Mouse (Mus musculus) kidney, postnatal 14 days (tissue): ENCODE data around the gene Serpina12.

Experiments used
- DNase-seq: peaks from one replicate; pipeline ENCODE4 v3.0.0; 2022; ENCODE audit warnings: mixed read lengths

Serpina12 gene

DNA sequence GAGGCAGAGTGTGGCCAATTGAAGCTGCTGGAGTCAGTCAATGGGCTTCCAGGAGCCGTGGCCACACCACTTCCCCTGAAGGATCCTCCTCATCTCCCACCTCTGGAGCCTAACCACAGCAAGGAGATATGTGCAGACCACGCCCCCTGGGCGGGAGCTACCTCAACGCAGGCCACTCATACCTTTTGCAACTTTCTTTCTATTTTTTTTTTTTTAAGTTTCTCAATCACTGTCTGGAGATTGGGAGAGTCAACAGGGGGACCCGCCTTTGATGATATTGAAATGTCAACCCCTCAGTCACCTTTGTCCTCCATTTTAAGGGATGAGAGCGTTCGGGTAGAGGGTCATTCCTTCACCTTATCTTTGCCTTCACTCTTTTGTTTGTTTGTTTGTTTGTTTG, at the start of gene Serpina12:
Serpina12 (minus strand) TSS at position 101 of the 400 bp plus-strand sequence.
- no peak for DNase-seq

DNA sequence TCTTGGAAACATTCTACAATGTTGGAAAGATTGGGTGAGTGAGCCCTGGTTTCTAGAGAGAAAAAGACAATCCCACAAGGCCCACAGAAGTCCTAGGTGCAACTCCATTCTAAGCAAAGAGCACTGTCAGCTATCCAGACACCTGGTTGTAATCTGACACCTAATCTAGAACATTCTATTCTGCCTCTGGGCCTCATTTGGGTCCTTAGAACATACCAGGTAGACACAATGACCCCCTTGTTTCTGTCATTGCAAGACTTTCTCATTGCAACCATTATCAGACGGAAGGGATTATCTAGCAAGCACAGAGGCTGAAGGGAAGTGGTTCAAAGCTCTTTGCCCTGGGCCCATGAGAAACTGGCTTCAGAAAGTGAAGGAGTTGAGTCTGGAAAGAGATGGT, 47.1 kb upstream of the Serpina12 start:
- no peak for DNase-seq

DNA sequence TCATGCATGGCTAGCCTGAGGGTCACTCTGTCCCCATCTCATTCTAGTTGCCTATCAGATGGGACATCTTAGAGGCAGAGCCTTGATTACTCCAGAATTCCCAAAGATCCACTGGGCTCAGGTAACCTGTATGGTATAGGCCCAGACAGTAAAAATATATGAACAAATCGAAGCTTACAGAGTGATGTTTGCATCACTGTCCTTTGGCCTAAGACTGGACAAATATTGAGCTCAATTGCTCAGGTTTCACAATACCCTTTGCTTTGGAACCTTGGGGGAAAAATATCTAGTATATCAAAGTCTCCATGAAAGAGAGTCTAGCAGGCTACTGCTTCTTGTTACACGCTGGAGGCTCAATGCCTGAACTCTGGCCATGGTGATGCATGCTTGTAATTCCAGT, 45.9 kb upstream of the Serpina12 start:
- no peak for DNase-seq

DNA sequence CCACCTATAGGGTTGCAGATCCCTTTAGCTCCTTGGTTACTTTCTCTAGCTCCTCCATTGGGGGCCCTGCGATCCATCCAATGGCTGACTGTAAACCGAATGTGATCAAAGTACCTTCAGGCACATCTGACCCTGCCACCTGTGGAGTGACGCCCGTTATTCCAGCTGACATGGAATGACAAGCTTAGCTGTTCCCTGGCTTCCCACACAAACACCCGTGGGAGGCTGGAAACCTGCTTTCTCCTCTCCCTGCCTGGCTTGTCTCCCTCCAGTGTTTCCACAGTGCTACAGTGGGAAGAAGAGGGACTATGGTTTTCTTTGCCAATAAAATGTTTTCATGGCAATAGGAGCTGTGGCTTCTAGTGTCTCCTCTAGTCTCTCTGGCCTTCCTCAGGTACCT, 28.0 kb upstream of the Serpina12 start:
- no peak for DNase-seq

DNA sequence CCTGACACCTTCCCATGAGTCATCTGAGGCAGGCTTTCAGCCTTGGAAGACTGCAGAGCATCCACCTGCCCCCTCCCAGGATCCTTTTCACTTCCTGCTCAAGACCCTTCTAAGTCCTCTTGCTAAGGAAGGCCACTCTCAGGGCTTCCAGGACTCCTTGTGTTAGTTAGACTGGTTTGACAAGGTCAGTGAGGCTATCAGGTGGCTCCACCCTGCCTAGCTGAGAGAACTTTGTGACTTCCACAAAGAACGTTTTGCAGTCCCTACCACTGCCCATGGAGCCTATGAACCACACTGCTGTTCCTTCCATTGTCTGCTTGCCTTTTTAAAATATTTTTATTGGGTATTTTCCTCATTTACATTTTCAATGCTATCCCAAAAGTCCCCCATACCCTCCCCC, 27.5 kb upstream of the Serpina12 start:
- no peak for DNase-seq

DNA sequence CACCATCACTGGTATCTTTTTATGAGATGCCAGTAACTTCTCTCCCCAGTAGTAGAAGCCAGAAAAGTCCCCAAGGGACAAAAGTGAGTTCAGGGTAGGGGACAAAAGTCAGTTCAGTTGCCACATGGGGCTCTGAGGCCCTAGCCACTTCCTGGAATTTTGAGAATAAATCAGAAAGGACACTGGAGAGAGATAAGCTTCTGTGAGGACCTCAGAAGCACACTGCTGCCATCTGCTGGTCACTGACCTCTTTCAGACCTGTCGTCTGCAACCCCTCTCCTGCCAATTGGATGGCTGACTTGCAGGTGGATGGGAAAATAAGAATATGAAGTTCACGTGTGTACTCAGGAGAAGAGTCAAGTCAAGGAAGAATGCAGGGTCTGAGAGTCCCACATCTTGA, 25.4 kb upstream of the Serpina12 start:
- peak; percentile 82 for DNase-seq

DNA sequence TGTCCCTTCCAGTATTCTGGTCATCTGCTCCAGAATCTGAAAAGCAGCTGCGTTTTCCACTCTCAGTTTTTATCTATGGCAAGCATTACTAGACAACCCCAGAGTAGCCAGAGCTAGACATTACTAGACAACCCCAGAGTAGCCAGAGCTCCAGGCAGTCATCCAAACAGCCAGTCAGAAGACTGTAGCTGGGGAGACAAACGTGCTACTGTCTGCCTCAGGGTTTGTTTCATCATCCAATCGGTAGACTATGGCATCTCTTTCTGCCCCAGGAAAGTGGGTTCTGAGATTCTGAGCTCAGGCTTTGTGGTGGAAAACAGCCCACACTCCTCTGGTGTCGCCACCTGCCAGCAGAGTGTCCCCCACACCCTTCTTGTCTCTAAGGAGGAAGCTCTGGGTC, 23.3 kb upstream of the Serpina12 start:
- peak; percentile 49 for DNase-seq

DNA sequence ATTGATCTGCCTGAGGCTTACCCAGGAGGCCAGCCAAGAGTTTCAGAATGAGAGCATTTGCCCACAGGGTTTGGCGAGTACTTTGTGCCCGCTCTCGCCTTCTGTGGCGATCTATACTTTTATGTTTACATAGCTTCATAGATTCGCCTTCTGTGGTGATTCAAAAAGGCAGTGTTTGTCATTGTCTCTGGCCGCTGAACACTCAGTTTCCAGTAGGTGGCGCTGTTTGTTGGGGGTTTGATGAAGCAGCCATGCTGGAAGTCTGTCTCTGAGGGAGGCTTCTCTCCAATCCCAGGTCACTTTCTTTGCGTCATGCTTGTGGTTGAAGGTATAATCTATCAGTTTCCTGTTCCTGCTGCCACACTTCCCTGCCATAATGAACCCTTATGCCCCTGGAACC, 22.0 kb upstream of the Serpina12 start:
- peak; percentile 60 for DNase-seq

DNA sequence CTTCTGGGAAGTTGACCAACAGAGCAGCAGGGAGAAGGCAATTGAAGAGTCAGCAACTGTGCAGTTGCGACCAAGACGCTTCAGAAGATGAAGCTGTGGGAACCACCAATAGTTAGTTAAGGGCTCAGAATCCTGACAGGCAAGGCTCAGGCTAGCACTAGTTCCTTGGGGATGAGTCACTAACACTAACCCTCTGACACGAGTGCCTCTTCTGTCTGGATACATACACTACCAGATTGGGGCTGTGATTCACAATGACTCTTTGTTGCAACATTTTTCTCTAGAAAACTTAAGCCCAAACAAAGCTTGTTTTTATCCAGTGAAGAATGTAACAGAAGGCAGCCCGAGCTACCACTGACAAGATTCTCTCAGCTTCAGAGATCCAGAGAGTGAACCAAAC, 20.8 kb upstream of the Serpina12 start:
- no peak for DNase-seq

DNA sequence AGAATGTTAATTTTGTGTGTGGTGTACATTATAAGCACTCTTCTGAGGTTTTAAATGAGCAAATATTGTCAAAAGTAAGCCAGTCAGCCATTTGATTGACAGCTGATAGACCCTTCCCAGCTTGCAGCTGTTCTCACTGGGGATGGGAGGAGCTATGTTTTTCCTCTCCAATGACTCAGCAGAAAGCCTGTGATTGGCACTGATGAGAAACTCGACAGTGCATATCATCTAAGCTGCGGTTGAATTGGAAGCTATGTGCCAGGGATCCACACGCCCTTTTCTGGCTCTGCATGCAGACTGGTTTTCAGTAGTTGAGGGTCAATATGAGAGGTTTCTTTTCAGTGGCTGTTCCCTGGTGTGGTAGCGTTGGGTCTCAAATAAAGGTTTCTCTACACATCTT, 20.3 kb upstream of the Serpina12 start:
- DNase-seq: no peak

DNA sequence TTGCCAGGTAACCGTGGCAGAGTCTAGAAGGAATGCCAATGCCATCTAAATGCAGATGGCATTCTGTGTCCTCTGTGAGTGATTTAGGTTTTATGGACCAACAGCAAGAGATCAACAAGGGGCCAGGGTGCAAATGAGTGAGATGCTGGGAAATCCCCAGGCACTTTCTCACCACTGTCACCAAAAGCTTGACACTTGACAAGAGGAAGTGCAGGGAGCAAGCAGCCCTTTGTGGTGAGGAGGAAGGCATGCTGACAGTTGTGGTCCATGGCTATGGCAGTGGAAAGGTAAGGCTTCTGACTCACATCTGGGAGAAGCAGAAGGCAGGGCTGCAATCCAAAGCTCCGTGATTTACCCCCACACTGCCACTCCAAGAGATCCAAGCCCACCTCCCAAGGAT, 17.6 kb upstream of the Serpina12 start:
- DNase-seq: no peak

DNA sequence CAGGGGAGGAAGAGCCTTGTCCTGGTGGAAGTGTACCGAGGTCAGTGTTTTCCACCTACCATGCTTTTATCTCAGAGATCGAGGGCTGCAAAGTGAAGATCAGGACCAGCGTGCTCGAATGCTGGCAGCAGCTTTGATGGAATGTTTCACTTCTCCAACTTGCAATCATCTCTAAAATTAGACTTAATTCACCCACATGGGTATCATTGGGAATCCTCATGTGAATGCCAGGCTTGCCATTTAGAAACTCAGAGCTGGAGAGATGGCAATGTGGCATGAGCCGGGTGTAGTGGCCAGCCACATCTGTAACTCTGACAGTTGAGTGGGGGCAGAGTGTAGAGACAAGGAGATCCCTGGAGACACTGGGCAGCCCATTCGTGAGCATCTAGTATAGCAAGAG, 15.9 kb upstream of the Serpina12 start:
- no peak for DNase-seq

DNA sequence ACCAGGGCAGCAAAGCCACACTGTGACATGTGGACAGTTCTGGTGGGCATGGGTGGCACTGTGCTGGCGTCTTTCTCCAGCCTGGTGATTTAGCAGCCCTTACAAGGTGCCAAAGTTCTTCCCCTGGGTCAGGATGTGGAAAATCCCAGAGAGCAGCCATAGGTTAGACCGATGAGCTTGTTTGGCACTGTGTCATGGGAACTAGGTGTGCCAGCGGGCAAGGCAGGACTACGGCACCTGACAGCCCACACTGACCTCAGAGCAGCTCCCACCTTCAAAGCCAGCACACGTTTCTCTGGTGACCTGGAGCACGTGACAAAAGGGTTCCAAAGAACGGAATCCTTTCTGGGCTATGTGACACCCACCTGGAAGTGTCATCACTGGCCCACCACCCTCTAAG, 13.3 kb upstream of the Serpina12 start:
- DNase-seq: no peak

DNA sequence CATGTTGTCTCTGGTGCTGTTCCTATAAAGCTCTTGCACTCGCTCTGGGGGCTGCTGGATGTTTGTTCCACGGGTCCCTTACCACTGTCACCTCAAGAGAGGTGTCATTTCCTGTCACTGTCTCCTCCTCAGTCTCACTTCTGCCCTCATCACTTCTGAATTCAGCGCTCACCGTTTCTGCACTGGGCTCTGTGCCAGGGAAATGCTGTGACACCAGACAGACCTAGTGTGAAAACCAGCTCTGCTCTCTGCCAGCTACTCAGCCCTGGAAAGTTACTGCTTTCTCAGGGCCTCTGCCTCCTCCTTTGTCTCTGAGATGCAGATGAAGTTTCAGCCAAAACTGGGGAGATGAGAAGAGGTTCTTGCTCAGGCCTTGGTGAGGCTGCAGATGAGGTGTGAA, 12.8 kb upstream of the Serpina12 start:
- DNase-seq: peak; percentile 21

DNA sequence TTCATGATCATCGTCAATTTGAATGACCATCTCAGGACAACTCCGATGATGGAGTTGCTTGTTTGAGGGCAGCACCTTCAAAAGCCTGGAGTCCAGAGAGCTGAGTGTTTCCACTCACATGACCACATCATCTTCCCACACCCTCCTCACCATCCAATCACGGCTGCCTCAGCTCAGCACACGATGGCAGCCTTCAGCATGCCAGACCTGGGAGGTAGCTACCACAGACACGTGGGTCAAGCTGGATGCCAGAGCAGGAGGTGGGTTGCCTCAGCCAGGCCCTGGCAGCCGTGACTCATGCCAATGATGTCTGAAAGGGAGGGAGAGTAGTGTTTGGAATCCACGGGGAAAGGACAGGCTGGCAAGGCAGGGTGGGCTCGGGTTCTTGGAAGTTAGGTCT, 11.5 kb upstream of the Serpina12 start:
- no peak for DNase-seq

DNA sequence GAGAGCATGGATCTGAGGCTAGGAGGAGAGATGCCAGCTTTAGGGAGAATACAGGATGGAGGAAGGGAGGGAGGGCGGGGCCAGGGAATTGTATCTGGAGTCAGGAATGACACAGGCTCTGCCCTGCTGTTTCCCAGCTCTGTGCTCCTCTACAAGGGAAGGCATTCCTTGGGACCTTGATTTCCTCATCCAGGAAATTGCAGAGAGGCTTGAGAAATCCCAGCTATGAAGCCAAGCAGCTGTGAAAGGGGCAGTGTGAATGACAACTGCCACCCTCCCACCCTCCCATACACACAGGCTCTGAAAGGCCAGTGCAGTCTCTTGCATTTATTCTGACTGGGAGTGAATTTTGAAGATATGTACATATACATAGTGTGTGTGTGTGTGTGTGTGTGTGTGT, 9.8 kb upstream of the Serpina12 start:
- DNase-seq: no peak

DNA sequence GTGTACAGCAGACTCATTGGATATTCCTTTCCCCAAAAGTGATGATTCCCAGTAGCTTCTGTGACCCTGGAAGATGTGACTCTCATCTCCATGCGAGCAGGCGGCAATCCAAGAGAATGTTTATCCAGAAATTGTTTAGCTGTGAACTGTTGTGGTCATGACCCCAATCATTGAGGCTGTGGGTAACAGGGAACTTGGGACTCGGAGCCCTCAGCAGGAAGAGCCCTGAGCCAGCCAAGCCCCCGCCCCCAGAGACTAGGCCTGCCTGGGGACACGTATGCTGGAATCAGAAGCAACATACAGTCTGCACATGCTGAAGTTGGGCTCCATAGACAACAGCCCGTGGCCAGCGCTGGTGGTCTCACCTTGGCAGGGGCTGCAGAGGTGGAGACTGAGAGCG, 1.5 kb upstream of the Serpina12 start:
- DNase-seq: no peak

DNA sequence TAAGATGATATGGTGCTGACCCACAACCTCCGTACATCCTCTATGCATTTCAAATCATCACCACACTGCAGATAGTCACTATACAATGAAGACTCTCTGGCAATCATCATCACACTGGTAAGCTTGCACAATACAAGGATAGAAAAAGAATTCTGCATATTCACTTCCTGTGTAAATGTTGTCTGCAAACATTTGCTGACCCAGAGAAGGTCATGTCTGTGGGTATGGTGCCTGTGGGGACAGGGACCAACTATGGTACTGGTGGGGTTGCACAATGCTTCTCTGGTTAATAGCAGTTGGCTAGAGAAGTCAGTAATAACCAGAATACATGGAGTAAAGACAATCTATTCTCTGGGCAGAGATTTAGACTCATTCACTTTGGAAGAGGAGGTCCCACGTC, 1.5 kb downstream of the Serpina12 start:
- no peak for DNase-seq

DNA sequence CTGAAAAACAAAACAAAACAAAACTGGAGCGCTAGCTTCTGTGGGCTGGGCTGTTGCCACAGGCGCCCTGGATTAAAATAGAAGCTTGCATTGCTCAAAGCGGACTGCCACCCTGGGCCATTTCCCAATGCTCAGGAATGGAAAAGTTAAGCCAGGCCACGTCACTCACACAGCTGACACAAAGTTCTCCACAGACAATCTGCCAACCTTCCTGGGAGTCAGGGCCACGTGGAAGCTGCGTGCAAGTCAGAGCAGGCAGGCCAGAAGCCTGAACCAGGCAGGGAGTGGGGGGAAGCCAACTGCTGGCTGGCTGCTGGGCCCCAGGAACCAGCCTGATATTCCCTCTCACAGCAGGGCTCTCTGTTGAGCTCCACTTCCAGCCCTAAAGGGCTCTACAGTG, 2.8 kb downstream of the Serpina12 start:
- no peak for DNase-seq

DNA sequence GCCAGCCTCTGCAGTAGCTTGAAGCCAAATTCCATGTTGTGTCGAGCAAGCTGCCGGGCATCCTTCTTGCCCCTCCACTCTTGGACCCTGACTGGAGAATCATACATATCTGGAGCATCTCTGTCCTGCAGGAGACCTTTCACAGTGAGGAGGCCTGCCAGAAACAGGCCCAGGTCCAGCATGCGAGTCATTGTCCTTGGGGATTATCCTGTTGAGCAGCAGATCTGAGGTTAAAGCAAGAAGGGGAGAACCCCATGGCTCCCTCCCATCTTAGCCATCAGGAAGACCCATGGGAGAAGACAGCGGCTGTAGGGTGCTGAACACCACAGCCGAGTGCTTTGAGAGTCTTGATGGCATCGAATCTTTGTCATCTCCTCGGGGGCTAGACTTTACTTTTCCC, 6.1 kb downstream of the Serpina12 start:
- no peak for DNase-seq

DNA sequence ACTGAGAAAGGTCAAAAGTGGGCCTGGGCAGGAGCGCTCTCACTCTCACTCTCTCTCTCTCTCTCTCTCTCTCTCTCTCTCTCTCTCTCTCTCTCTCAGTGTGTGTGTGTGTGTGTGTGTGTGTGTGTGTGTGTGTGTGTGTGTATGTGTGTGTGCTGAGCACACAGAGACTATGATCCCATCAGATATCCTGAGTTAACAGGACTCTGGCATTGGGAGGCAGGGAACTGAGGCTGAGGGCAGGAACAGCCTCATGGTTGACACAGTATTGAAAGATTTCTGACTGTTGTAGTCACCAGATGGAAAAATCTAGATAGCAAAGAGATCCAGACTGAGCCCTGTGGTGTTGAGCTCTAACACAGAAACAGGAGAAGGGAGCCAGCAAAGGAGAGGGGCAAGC, 10.5 kb downstream of the Serpina12 start:
- no peak for DNase-seq

DNA sequence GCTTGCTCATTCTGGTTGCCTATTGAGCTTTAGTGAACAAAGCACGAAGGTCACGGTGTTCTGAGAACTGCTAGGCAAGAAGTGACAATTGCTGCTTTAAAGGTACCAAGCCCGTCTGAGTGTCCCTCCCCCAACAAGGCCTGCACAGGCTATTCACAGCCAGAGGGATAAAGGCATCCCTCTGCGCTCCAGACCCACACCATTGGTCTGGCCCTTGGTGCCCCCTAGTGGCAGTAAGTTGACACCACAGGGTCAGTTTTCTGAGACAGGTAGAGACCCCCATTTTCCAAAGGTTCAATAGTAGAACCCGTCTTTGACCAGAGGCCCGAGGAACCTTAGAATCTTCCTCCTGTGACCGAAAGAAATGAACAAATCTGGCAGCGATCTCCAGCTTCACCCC, 14.3 kb downstream of the Serpina12 start:
- peak; percentile 26 for DNase-seq

DNA sequence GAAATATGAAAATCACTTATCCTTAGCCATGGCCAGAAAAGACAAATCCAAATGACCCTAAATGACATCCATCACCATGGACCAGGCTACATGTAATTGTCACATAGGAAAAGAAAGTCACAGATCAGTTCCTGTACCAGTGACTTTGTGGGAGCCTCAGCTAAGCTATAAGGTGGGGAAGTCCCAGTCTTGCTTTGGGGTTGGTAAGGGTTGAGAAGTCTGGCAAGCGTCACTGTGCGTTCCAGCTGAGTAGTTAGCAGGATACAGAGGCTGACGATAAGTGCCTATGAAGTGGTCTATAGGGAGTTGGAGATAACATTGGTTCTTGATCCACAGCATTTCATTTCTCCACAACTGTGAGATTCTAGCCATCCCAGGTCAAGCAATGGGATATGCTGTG, 29.0 kb downstream of the Serpina12 start:
- DNase-seq: no peak

DNA sequence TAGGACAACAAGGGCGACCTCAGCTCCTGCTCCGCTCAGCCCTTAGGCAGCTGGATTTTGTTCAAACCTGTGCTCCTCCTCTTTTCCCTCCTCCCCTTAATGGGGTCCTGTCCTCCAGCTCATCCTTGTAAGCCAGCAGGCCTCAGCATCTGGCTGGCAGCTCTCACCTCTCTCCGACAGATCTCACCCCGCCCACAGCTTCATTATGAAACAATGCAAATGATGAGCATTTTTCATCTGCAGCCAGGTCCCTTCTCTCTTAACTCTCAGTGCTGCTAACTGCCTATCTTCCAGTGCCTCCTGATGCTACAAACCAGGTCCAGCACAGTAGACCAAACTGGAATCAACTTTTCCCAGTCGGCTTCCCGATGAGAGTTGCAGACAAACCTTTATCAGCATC, 30.6 kb downstream of the Serpina12 start, which contains the start of gene Serpina9:
Serpina9 (minus strand) TSS at position 136 of the 400 bp plus-strand sequence.
- no peak for DNase-seq

DNA sequence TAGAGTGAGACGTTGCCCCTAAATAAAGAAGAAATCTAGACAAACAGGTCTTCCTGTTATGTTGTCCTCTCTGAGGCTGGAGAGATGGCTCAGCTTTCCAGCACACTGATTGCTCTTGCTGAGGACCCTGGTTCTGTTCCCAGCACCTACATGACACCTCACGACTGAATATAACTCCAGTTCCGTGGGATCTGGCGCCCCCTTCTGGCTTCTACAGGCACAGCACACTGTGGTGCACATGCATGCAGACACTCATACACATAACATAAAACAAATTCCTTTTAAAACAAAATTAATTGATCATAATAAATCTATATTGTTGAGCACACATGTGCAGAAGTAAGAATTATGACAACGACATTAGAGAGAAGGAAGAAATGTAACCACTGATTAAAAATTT, 39.6 kb downstream of the Serpina12 start:
- no peak for DNase-seq

DNA sequence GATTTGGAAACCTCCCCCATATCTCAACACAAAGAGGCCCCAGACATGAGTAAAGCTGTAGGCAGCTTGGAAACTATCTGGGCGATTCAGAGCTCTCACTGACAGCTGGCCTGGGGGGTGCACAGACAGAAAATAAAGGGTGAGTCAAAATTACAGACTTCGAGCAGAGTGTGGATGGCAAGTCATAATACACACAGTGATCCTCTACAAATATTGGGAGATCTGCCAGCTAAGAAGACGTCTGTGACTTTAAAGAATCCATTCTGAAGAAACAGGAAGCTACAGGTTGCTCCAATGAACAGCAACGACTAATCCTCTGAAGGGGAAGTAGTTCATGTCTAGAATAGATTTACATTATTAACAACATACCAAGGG, 41.0 kb downstream of the Serpina12 start:
- DNase-seq: no peak
